Mouse (Mus musculus): ENCODE data around the gene Ccm2l.

GRCm38 (mm10) chr2:153107802-153108201 is 42.0 kb downstream of the Ccm2l start:
- TF ChIP-seq POLR2A (IDR thresholded peaks at IDR 0.05; ENCODE audit: insufficient read length, low read depth) (no peak), MYOD1 (IDR thresholded peaks at IDR 0.05; ENCODE audit: control insufficient read depth in 1 of 3, insufficient read length in 2 of 3, low read depth in 2 of 3) (no peak), TCF12 (IDR thresholded peaks at IDR 0.05; ENCODE audit: insufficient read depth, poor library complexity, severe bottlenecking) (no peak), MYOG (IDR thresholded peaks at IDR 0.05; ENCODE audit: control insufficient read depth in 1 of 3, insufficient read depth in 1 of 3, insufficient read length in 2 of 3, low read depth in 2 of 3) (no peak), POLR2AphosphoS2 (IDR thresholded peaks at IDR 0.05; ENCODE audit: insufficient read length, low read depth) (no peak), SRF (IDR thresholded peaks at IDR 0.05; ENCODE audit: control insufficient read depth, insufficient read length, low read depth) (no peak)

Measured in myocyte (in vitro differentiated cells).